Mouse (Mus musculus): Measurements from ENCODE around the gene Ifna4. TPM values are rescaled to one million over a fixed set of nuclear protein-coding genes. Genes with fewer than 3 reads are reported as not detected.

Gene Ifna4
- polyA plus RNA-seq (2015; fragmentation: Illumina TruSeq; extraction: RNeasy Lipid Tissue Mini Kit (QIAGEN cat#74804); ENCODE audit: insufficient read depth, low replicate concordance), result not detected

GRCm38 (mm10) chr4:88841438-88841911 lies at the start of gene Ifna4:
Gene Ifna4, plus strand, starts transcription at chr4:88841861.

GRCm38 (mm10) chr4:88793936-88794675 lies 47.6 kb upstream of the Ifna4 start, which contains the start of gene Gm13275:
Gene Gm13275, plus strand, starts transcription at chr4:88794487.

GRCm38 (mm10) chr4:88797097-88797496 lies 44.6 kb upstream of the Ifna4 start, which contains the start of gene Gm13279:
Gene Gm13279, plus strand, starts transcription at chr4:88797397.

GRCm38 (mm10) chr4:88799365-88799764 lies 42.3 kb upstream of the Ifna4 start, which contains the start of gene Gm13285:
Gene Gm13285, plus strand, starts transcription at chr4:88799665.

GRCm38 (mm10) chr4:88802954-88803353 lies 38.7 kb upstream of the Ifna4 start, which contains the start of gene Gm13287:
Gene Gm13287, plus strand, starts transcription at chr4:88803254.

GRCm38 (mm10) chr4:88805231-88805630 lies 36.4 kb upstream of the Ifna4 start, which contains the start of gene Gm13288:
Gene Gm13288, plus strand, starts transcription at chr4:88805531.

GRCm38 (mm10) chr4:88815928-88816327 lies 25.7 kb upstream of the Ifna4 start, which contains the start of gene Ifna7:
Gene Ifna7, plus strand, starts transcription at chr4:88816228.

GRCm38 (mm10) chr4:88819659-88820058 lies 22.0 kb upstream of the Ifna4 start, which contains the start of gene Ifna11:
Gene Ifna11, plus strand, starts transcription at chr4:88819959.

GRCm38 (mm10) chr4:88827116-88827515 lies 14.5 kb upstream of the Ifna4 start, which contains the start of gene Ifna6:
Gene Ifna6, plus strand, starts transcription at chr4:88827416.

GRCm38 (mm10) chr4:88835225-88835624 lies 6.4 kb upstream of the Ifna4 start, which contains the start of gene Ifna5:
Gene Ifna5, plus strand, starts transcription at chr4:88835525.

GRCm38 (mm10) chr4:88849698-88850097 lies 8.0 kb downstream of the Ifna4 start, which contains the start of gene Ifna1:
Gene Ifna1, plus strand, starts transcription at chr4:88850087.

GRCm38 (mm10) chr4:88880101-88880500 lies 38.4 kb downstream of the Ifna4 start, which contains the start of gene Ifne:
Gene Ifne, minus strand, starts transcription at chr4:88880201.

Other genes with a start within 250 kb of the Ifna4 start
- not detected for gene Ifna9, start 249.5 kb upstream of the Ifna4 start, polyA plus RNA-seq (2015; fragmentation: Illumina TruSeq; extraction: RNeasy Lipid Tissue Mini Kit (QIAGEN cat#74804); ENCODE audit: insufficient read depth, low replicate concordance)
- not detected for gene Ifna12, start 238.5 kb upstream of the Ifna4 start, polyA plus RNA-seq (2015; fragmentation: Illumina TruSeq; extraction: RNeasy Lipid Tissue Mini Kit (QIAGEN cat#74804); ENCODE audit: insufficient read depth, low replicate concordance)
- not detected for gene C87499, start 207.4 kb upstream of the Ifna4 start, polyA plus RNA-seq (2015; fragmentation: Illumina TruSeq; extraction: RNeasy Lipid Tissue Mini Kit (QIAGEN cat#74804); ENCODE audit: insufficient read depth, low replicate concordance)
- gene Ifna13, start 197.4 kb upstream of the Ifna4 start, polyA plus RNA-seq (2015; fragmentation: Illumina TruSeq; extraction: RNeasy Lipid Tissue Mini Kit (QIAGEN cat#74804); ENCODE audit: insufficient read depth, low replicate concordance), result not detected
- not detected for gene Ifna16, start 164.9 kb upstream of the Ifna4 start, polyA plus RNA-seq (2015; fragmentation: Illumina TruSeq; extraction: RNeasy Lipid Tissue Mini Kit (QIAGEN cat#74804); ENCODE audit: insufficient read depth, low replicate concordance)
- not detected for gene Ifna2, start 157.9 kb upstream of the Ifna4 start, polyA plus RNA-seq (2015; fragmentation: Illumina TruSeq; extraction: RNeasy Lipid Tissue Mini Kit (QIAGEN cat#74804); ENCODE audit: insufficient read depth, low replicate concordance)
- gene Ifnab, start 150.5 kb upstream of the Ifna4 start, polyA plus RNA-seq (2015; fragmentation: Illumina TruSeq; extraction: RNeasy Lipid Tissue Mini Kit (QIAGEN cat#74804); ENCODE audit: insufficient read depth, low replicate concordance), result not detected
- not detected for gene Gm26566, start 120.1 kb upstream of the Ifna4 start, polyA plus RNA-seq (2015; fragmentation: Illumina TruSeq; extraction: RNeasy Lipid Tissue Mini Kit (QIAGEN cat#74804); ENCODE audit: insufficient read depth, low replicate concordance)
- 49.2 TPM for gene Klhl9, start 119.4 kb upstream of the Ifna4 start, polyA plus RNA-seq (2015; fragmentation: Illumina TruSeq; extraction: RNeasy Lipid Tissue Mini Kit (QIAGEN cat#74804); ENCODE audit: insufficient read depth, low replicate concordance)
- gene Gm13271, start 87.0 kb upstream of the Ifna4 start, polyA plus RNA-seq (2015; fragmentation: Illumina TruSeq; extraction: RNeasy Lipid Tissue Mini Kit (QIAGEN cat#74804); ENCODE audit: insufficient read depth, low replicate concordance), result not detected
- not detected for gene Gm13283, start 81.7 kb upstream of the Ifna4 start, polyA plus RNA-seq (2015; fragmentation: Illumina TruSeq; extraction: RNeasy Lipid Tissue Mini Kit (QIAGEN cat#74804); ENCODE audit: insufficient read depth, low replicate concordance)
- not detected for gene Gm13290, start 68.0 kb upstream of the Ifna4 start, polyA plus RNA-seq (2015; fragmentation: Illumina TruSeq; extraction: RNeasy Lipid Tissue Mini Kit (QIAGEN cat#74804); ENCODE audit: insufficient read depth, low replicate concordance)
- not detected for gene Gm13289, start 64.9 kb upstream of the Ifna4 start, polyA plus RNA-seq (2015; fragmentation: Illumina TruSeq; extraction: RNeasy Lipid Tissue Mini Kit (QIAGEN cat#74804); ENCODE audit: insufficient read depth, low replicate concordance)
- gene Gm13272, start 62.0 kb upstream of the Ifna4 start, polyA plus RNA-seq (2015; fragmentation: Illumina TruSeq; extraction: RNeasy Lipid Tissue Mini Kit (QIAGEN cat#74804); ENCODE audit: insufficient read depth, low replicate concordance), result not detected
- gene Ifnz, start 59.7 kb upstream of the Ifna4 start, polyA plus RNA-seq (2015; fragmentation: Illumina TruSeq; extraction: RNeasy Lipid Tissue Mini Kit (QIAGEN cat#74804); ENCODE audit: insufficient read depth, low replicate concordance), result not detected
- not detected for gene Gm13276, start 56.2 kb upstream of the Ifna4 start, polyA plus RNA-seq (2015; fragmentation: Illumina TruSeq; extraction: RNeasy Lipid Tissue Mini Kit (QIAGEN cat#74804); ENCODE audit: insufficient read depth, low replicate concordance)
- not detected for gene Gm13277, start 53.2 kb upstream of the Ifna4 start, polyA plus RNA-seq (2015; fragmentation: Illumina TruSeq; extraction: RNeasy Lipid Tissue Mini Kit (QIAGEN cat#74804); ENCODE audit: insufficient read depth, low replicate concordance)
- gene Gm13278, start 50.3 kb upstream of the Ifna4 start, polyA plus RNA-seq (2015; fragmentation: Illumina TruSeq; extraction: RNeasy Lipid Tissue Mini Kit (QIAGEN cat#74804); ENCODE audit: insufficient read depth, low replicate concordance), result not detected
- gene Gm13275, start 47.4 kb upstream of the Ifna4 start, polyA plus RNA-seq (2015; fragmentation: Illumina TruSeq; extraction: RNeasy Lipid Tissue Mini Kit (QIAGEN cat#74804); ENCODE audit: insufficient read depth, low replicate concordance), result not detected
- not detected for gene Gm13279, start 44.5 kb upstream of the Ifna4 start, polyA plus RNA-seq (2015; fragmentation: Illumina TruSeq; extraction: RNeasy Lipid Tissue Mini Kit (QIAGEN cat#74804); ENCODE audit: insufficient read depth, low replicate concordance)
- not detected for gene Gm13285, start 42.2 kb upstream of the Ifna4 start, polyA plus RNA-seq (2015; fragmentation: Illumina TruSeq; extraction: RNeasy Lipid Tissue Mini Kit (QIAGEN cat#74804); ENCODE audit: insufficient read depth, low replicate concordance)
- not detected for gene Gm13287, start 38.6 kb upstream of the Ifna4 start, polyA plus RNA-seq (2015; fragmentation: Illumina TruSeq; extraction: RNeasy Lipid Tissue Mini Kit (QIAGEN cat#74804); ENCODE audit: insufficient read depth, low replicate concordance)
- gene Gm13288, start 36.3 kb upstream of the Ifna4 start, polyA plus RNA-seq (2015; fragmentation: Illumina TruSeq; extraction: RNeasy Lipid Tissue Mini Kit (QIAGEN cat#74804); ENCODE audit: insufficient read depth, low replicate concordance), result not detected
- not detected for gene Ifna7, start 25.6 kb upstream of the Ifna4 start, polyA plus RNA-seq (2015; fragmentation: Illumina TruSeq; extraction: RNeasy Lipid Tissue Mini Kit (QIAGEN cat#74804); ENCODE audit: insufficient read depth, low replicate concordance)
- not detected for gene Ifna11, start 21.9 kb upstream of the Ifna4 start, polyA plus RNA-seq (2015; fragmentation: Illumina TruSeq; extraction: RNeasy Lipid Tissue Mini Kit (QIAGEN cat#74804); ENCODE audit: insufficient read depth, low replicate concordance)
- gene Ifna6, start 14.4 kb upstream of the Ifna4 start, polyA plus RNA-seq (2015; fragmentation: Illumina TruSeq; extraction: RNeasy Lipid Tissue Mini Kit (QIAGEN cat#74804); ENCODE audit: insufficient read depth, low replicate concordance), result not detected
- gene Ifna5, start 6.3 kb upstream of the Ifna4 start, polyA plus RNA-seq (2015; fragmentation: Illumina TruSeq; extraction: RNeasy Lipid Tissue Mini Kit (QIAGEN cat#74804); ENCODE audit: insufficient read depth, low replicate concordance), result not detected
- not detected for gene Ifna1, start 8.2 kb downstream of the Ifna4 start, polyA plus RNA-seq (2015; fragmentation: Illumina TruSeq; extraction: RNeasy Lipid Tissue Mini Kit (QIAGEN cat#74804); ENCODE audit: insufficient read depth, low replicate concordance)
- not detected for gene Ifne, start 38.3 kb downstream of the Ifna4 start, polyA plus RNA-seq (2015; fragmentation: Illumina TruSeq; extraction: RNeasy Lipid Tissue Mini Kit (QIAGEN cat#74804); ENCODE audit: insufficient read depth, low replicate concordance)

All from spleen, adult 10 weeks (tissue).